Mouse (Mus musculus) heart, adult 2 months (tissue): ENCODE results near the gene Slc26a6. TPM values are rescaled to one million over a fixed set of nuclear protein-coding genes. Genes with fewer than 3 reads are reported as not detected.

Experiments used
- DNase-seq, 2 experiments: peaks; one replicate each; pipeline ENCODE4 v3.0.0; 2021
- H3K27ac ChIP-seq: fragments of 200-600 bp; 2 replicates; pipeline ENCODE4 v1.8.1; 2022
- H3K27me3 ChIP-seq: fragments of 200-500 bp; 2 replicates; pipeline ENCODE4 v1.6.1; 2012; ENCODE audit warnings: mild to moderate bottlenecking, low read length, inconsistent platforms, mixed read lengths; ENCODE audit not compliant: control insufficient read depth, insufficient read depth
- H3K36me3 ChIP-seq: fragments of 200-500 bp; 2 replicates; pipeline ENCODE4 v1.6.1; 2012; ENCODE audit warnings: low read length, inconsistent platforms; ENCODE audit not compliant: control insufficient read depth, insufficient read depth
- H3K4me1 ChIP-seq: fragments of 200-500 bp; 2 replicates; pipeline ENCODE4 v1.6.1; 2011; ENCODE audit warnings: low read length; ENCODE audit not compliant: control insufficient read depth, insufficient read depth
- H3K4me3 ChIP-seq: fragments of 200-600 bp; 2 replicates; pipeline ENCODE4 v1.8.1; 2022
- H3K79me2 ChIP-seq: fragments of 200-500 bp; replicated peaks from 2 replicates; pipeline ENCODE4 v1.6.1; 2012; ENCODE audit warnings: mild to moderate bottlenecking, inconsistent platforms, low read length, moderate library complexity, mixed read lengths; ENCODE audit not compliant: control insufficient read depth, insufficient read depth
- H3K9ac ChIP-seq: fragments of 200-500 bp; 2 replicates; pipeline ENCODE4 v1.6.1; 2012; ENCODE audit warnings: low read depth, mild to moderate bottlenecking, control low read depth, inconsistent platforms, low read length, mixed read lengths
- CTCF ChIP-seq: fragments of 200-600 bp; IDR thresholded peaks from 2 replicates; pipeline ENCODE4 v1.8.1; 2022; ENCODE audit warnings: antibody characterized with exemption, mild to moderate bottlenecking, moderate library complexity
- EP300 ChIP-seq: fragments of 200-500 bp; IDR thresholded peaks from 2 replicates; pipeline ENCODE4 v1.6.1; 2011; ENCODE audit warnings: low read depth, low read length, control low read depth; ENCODE audit not compliant: insufficient read depth
- POLR2A ChIP-seq: fragments of 200-500 bp; IDR thresholded peaks from 2 replicates; pipeline ENCODE4 v1.6.1; 2011; ENCODE audit warnings: mild to moderate bottlenecking, low read depth, low read length, control low read depth; ENCODE audit not compliant: insufficient read depth
- WGBS: fragments of 180-500 bp; shearing (Covaris S2); methylation state at CpG from one replicate; pipeline ENCODE4 v1.1.7; 2018; 5-methylcytosine and 5-hydroxymethylcytosine counted together
- intact Hi-C: fragments of 180-260 bp; cut with DNase I; formaldehyde crosslinking; loops from one replicate; pipeline ENCODE4 v1.15.1; 2025
- polyA plus RNA-seq: library from polyadenylated mRNA; depleted of rRNA; stranded (reverse); fragments of >200 nt; gene quantifications from 2 replicates; pipeline ENCODE4 v1.2.3, GENCODE M21; 2012
- total RNA-seq, 2 experiments: library from RNA; stranded (reverse); gene quantifications; 2 replicates each; pipeline ENCODE4 v1.2.3; 2021

Gene Slc26a6
- total and polyA plus RNA-seq, 3 experiments: 20.8 to 34.5 (median 24.3) TPM

GRCm38 (mm10) chr9:108827906-108828305, 25.2 kb upstream of the Slc26a6 start:
- no peak overlapping the region for H3K4me3 ChIP-seq
- intact Hi-C loops: loop anchor here (2.0 kb wide), 1 partner anchor 19 kb away; the partner anchor contains the start of gene Nckipsd
- DNase-seq: no peak
- whole genome bisulfite sequencing: 58% methylated on average over 18 of the region's 18 CpGs
- no peak for TF ChIP-seq EP300
- no peak for TF ChIP-seq CTCF
- TF ChIP-seq POLR2A: no peak
- no peaks in the 10 kb centered on the region for H3K36me3 ChIP-seq
- no peak overlapping the region for H3K9ac ChIP-seq
- H3K27ac ChIP-seq: no peak overlapping the region
- H3K79me2 ChIP-seq: no peaks in the 10 kb centered on the region
- H3K27me3 ChIP-seq: peaks cover 26% of the 10 kb centered on the region
- H3K4me1 ChIP-seq: peaks cover 5% of the 10 kb centered on the region

DNA sequence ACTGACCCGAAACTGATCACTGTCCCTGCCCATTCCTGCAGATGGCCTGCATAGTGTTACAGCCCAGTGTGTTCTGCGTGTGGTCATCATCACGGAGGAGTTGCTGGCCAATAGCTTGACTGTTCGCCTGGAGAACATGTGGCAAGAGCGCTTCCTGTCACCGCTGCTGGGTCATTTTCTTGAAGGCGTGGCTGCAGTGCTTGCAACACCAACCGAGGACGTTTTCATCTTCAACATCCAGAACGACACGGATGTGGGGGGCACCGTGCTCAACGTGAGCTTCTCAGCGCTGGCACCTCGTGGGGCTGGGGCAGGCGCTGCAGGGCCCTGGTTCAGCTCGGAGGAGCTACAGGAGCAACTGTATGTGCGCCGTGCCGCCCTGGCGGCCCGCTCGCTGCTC, 21.4 kb upstream of the Slc26a6 start:
- Histone ChIP-seq H3K9ac (peak overlapping the region; percentile 10; the same call in 1 of the 2 replicates), H3K27me3 (peaks cover 13% of the 10 kb centered on the region), H3K4me3 (peak overlapping the region; percentile 47), H3K36me3 (no peaks in the 10 kb centered on the region), H3K4me1 (peaks cover 5% of the 10 kb centered on the region), H3K79me2 (no peaks in the 10 kb centered on the region), H3K27ac (no peak overlapping the region)
- intact Hi-C loops: no loop called here
- no peak for DNase-seq
- TF ChIP-seq CTCF (no peak), EP300 (no peak), POLR2A (no peak)
- 4% methylated on average over 23 of the region's 23 CpGs for WGBS

- Histone ChIP-seq H3K27ac (no peak overlapping the region), H3K27me3 (peaks cover 11% of the 10 kb centered on the region), H3K4me1 (peaks cover 5% of the 10 kb centered on the region), H3K79me2 (no peaks in the 10 kb centered on the region), H3K36me3 (no peaks in the 10 kb centered on the region), H3K9ac (peak overlapping the region; percentile 34; the same call in 1 of the 2 replicates), H3K4me3 (peak overlapping the region; percentile 47)
- no peak for TF ChIP-seq CTCF
- no peak for TF ChIP-seq POLR2A
- TF ChIP-seq EP300: no peak
- DNase-seq: peak; percentile 82 to 89
- intact Hi-C loops: no loop called here
- 5% methylated on average over 46 of the region's 46 CpGs for WGBS
Observed at GRCm38 (mm10) chr9:108832390-108833108, 20.5 kb upstream of the Slc26a6 start.

DNA sequence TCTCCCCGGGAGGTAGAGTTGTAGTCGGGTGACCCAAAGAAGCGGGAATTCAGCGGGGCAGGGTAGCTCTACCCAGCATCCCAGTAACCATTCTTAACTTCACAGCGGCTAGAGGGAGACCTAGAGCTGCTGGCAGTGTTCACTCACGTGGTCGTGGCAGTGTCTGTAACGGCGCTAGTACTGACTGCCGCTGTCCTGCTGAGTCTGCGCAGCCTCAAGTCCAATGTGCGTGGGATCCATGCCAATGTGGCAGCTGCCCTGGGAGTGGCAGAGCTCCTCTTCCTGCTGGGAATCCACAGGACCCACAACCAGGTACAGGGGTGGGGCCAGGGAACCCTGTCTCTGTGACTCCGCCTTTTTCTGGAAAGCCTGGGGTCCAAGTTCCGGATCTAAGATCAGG, 10.1 kb upstream of the Slc26a6 start:
- peak; percentile 51 to 55 for DNase-seq
- Histone ChIP-seq H3K27ac (no peak overlapping the region), H3K9ac (no peak overlapping the region), H3K4me3 (no peak overlapping the region), H3K79me2 (no peaks in the 10 kb centered on the region), H3K4me1 (no peaks in the 10 kb centered on the region; the same call in 1 of the 2 replicates), H3K27me3 (no peaks in the 10 kb centered on the region), H3K36me3 (no peaks in the 10 kb centered on the region)
- 9% methylated on average over 14 of the region's 14 CpGs for WGBS
- intact Hi-C loops: no loop called here
- TF ChIP-seq CTCF (peak; percentile 62), POLR2A (no peak; the same call in 1 of the 2 replicates), EP300 (peak; percentile 64; the same call in 1 of the 2 replicates)

GRCm38 (mm10) chr9:108845390-108845789, 7.7 kb upstream of the Slc26a6 start:
- no peak overlapping the region for H3K9ac ChIP-seq
- intact Hi-C loops: no loop called here
- no peak for TF ChIP-seq CTCF
- TF ChIP-seq EP300: no peak
- no peak for TF ChIP-seq POLR2A
- no peak overlapping the region for H3K27ac ChIP-seq
- no peaks in the 10 kb centered on the region for H3K79me2 ChIP-seq
- DNase-seq: no peak
- no peak overlapping the region for H3K4me3 ChIP-seq
- no peaks in the 10 kb centered on the region; the same call in 1 of the 2 replicates for H3K4me1 ChIP-seq
- H3K36me3 ChIP-seq: no peaks in the 10 kb centered on the region
- 66% methylated on average over 5 of the region's 5 CpGs for WGBS
- no peaks in the 10 kb centered on the region for H3K27me3 ChIP-seq

GRCm38 (mm10) chr9:108847374-108847773, 5.7 kb upstream of the Slc26a6 start:
- 60% methylated on average over 4 of the region's 4 CpGs for WGBS

More at GRCm38 (mm10) chr9:108847374-108847773, 5.7 kb upstream of the Slc26a6 start:
- Histone ChIP-seq H3K4me3 (no peak overlapping the region), H3K27me3 (no peaks in the 10 kb centered on the region), H3K27ac (no peak overlapping the region), H3K36me3 (no peaks in the 10 kb centered on the region), H3K4me1 (peaks cover 2% of the 10 kb centered on the region; the same call in 1 of the 2 replicates), H3K9ac (no peak overlapping the region), H3K79me2 (no peaks in the 10 kb centered on the region)
- intact Hi-C loops: no loop called here
- TF ChIP-seq EP300 (no peak), POLR2A (no peak), CTCF (no peak)
- no peak for DNase-seq
